Comparison of ENCODE assay signal across 20 mouse cellular contexts in genomic region chr16:30819342-30819741, GRCm38 (mm10).
DNase-seq lines count a peak whose midpoint lies in the region; ATAC-seq lines count a peak whose summit lies in the region.
"Had no signal": no experiment of that assay in that cellular context is flagged by ENCODE, and none has a peak within 500 bp of the region (broad histone marks: within the 10 kb centered on the region; RNA-seq: fewer than 3 reads in every experiment).

No protein-coding gene starts in this region.

- 0 out of 2 replicates have a peak overlapping the region, but pooled peaks have one; percentile 37 for H3K27ac ChIP-seq in heart, embryonic 10.5 days
- H3K27ac ChIP-seq in heart, embryonic 14.5 days (replicated peaks in 1 of 2; ENCODE audit: control insufficient read depth in 1 of 2, insufficient read depth in 1 of 2, low read depth in 2 of 2, low read length in 2 of 2): peak overlapping the region; percentile 42 to 49; a peak in 2 of 4 replicates
- H3K27ac ChIP-seq in kidney, embryonic 15.5 days: peak overlapping the region; percentile 70
- H3K27ac ChIP-seq in brown adipose tissue, adult 24 weeks (replicated peaks; ENCODE audit: low read depth, low read length): peak overlapping the region; percentile 79
- H3K27ac ChIP-seq: embryonic facial prominence, embryonic 13.5 days; forebrain, embryonic 12.5 days; hindbrain, embryonic 15.5 days had no signal

- no peak overlapping the region for H3K4me3 ChIP-seq in heart, embryonic 10.5 days
- H3K4me3 ChIP-seq in heart, embryonic 14.5 days (ENCODE audit: control insufficient read depth in 1 of 2, insufficient read depth in 1 of 2, low read depth in 1 of 2, low read length in 2 of 2): no peak overlapping the region
- H3K4me3 ChIP-seq in kidney, embryonic 15.5 days (replicated peaks): no peak overlapping the region
- H3K4me3 ChIP-seq in brown adipose tissue, adult 24 weeks (ENCODE audit: insufficient read depth, low read depth, low read length): no peak overlapping the region
- H3K4me3 ChIP-seq: embryonic facial prominence, embryonic 13.5 days; forebrain, embryonic 12.5 days; hindbrain, embryonic 15.5 days had no signal

- no peak overlapping the region for H3K9ac ChIP-seq in heart, embryonic 14.5 days (ENCODE audit: low read length)
- H3K9ac ChIP-seq in kidney, embryonic 15.5 days: no peak overlapping the region
- H3K9ac ChIP-seq: embryonic facial prominence, embryonic 13.5 days; forebrain, embryonic 12.5 days; forebrain, postnatal 0 days; hindbrain, embryonic 15.5 days had no signal

- no peak for DNase-seq in heart, embryonic 10.5 days (ENCODE audit: low spot score)
- no peak for DNase-seq in heart, postnatal 10 days
- no peak for DNase-seq in heart, postnatal 4 days
- DNase-seq in kidney, postnatal 10 days: no peak
- DNase-seq in cerebellum, postnatal 4 days (ENCODE audit: low spot score in 2 of 2): no peak
- DNase-seq: adrenal gland, postnatal 10 days; cerebellum, adult 11-12 months; cerebellum, adult 9-10 months; cerebellum, postnatal 25 days; forebrain, postnatal 0 days; gastrocnemius, postnatal 25 days; kidney, adult 2 months had no signal

- no peak for ATAC-seq in heart, embryonic 14.5 days (ENCODE audit: insufficient number of reproducible peaks, insufficient read depth, low FRiP score, low read depth)
- ATAC-seq in kidney, embryonic 15.5 days (replicated peaks; ENCODE audit: low FRiP score): no peak
- ATAC-seq: forebrain, postnatal 0 days; intestine, embryonic 16.5 days had no signal

- no peaks in the 10 kb centered on the region for H3K27me3 ChIP-seq in heart, embryonic 10.5 days (ENCODE audit: insufficient read depth, poor library complexity, severe bottlenecking)
- H3K27me3 ChIP-seq in heart, embryonic 14.5 days (ENCODE audit: control insufficient read depth, insufficient read depth, low read length): no peaks in the 10 kb centered on the region
- H3K27me3 ChIP-seq in kidney, embryonic 15.5 days: no peaks in the 10 kb centered on the region
- H3K27me3 ChIP-seq: embryonic facial prominence, embryonic 13.5 days; hindbrain, embryonic 15.5 days had no signal

- no peaks in the 10 kb centered on the region for H3K36me3 ChIP-seq in heart, embryonic 10.5 days
- no peaks in the 10 kb centered on the region for H3K36me3 ChIP-seq in heart, embryonic 14.5 days (ENCODE audit: control insufficient read depth, insufficient read depth, low read length)
- H3K36me3 ChIP-seq in kidney, embryonic 15.5 days: no peaks in the 10 kb centered on the region
- H3K36me3 ChIP-seq: embryonic facial prominence, embryonic 13.5 days; forebrain, embryonic 12.5 days; G1E; hindbrain, embryonic 15.5 days had no signal

- WGBS in heart, embryonic 10.5 days: 87% methylated on average over 4 of the region's 4 CpGs
- WGBS in heart, embryonic 14.5 days: 81% methylated on average over 4 of the region's 4 CpGs
- WGBS in kidney, embryonic 15.5 days: 82% methylated on average over 4 of the region's 4 CpGs

- H3K4me1 ChIP-seq in heart, embryonic 10.5 days: peaks cover 32% of the 10 kb centered on the region
- peaks cover 22 to 25% of the 10 kb centered on the region in 2 experiments for H3K4me1 ChIP-seq in heart, embryonic 14.5 days (ENCODE audit: control insufficient read depth in 2 of 2, insufficient read depth in 2 of 2, low read length in 2 of 2)
- peaks cover 41% of the 10 kb centered on the region for H3K4me1 ChIP-seq in kidney, embryonic 15.5 days
- peaks cover 36% of the 10 kb centered on the region for H3K4me1 ChIP-seq in brown adipose tissue, adult 24 weeks (ENCODE audit: control insufficient read depth, insufficient read depth, insufficient read length, low read length)

- H3K4me2 ChIP-seq in heart, embryonic 14.5 days (ENCODE audit: low read length): no peak overlapping the region
- H3K4me2 ChIP-seq in kidney, embryonic 15.5 days: no peak overlapping the region
- H3K4me2 ChIP-seq: embryonic facial prominence, embryonic 13.5 days; forebrain, embryonic 12.5 days; hindbrain, embryonic 15.5 days had no signal

- intact Hi-C loops in heart, postnatal 10 days (cut with DNase I): no loop called here

- H3K9me3 ChIP-seq in heart, embryonic 10.5 days: no peaks in the 10 kb centered on the region
- no peaks in the 10 kb centered on the region for H3K9me3 ChIP-seq in heart, embryonic 14.5 days (ENCODE audit: control insufficient read depth, low read length)
- no peaks in the 10 kb centered on the region for H3K9me3 ChIP-seq in kidney, embryonic 15.5 days (replicated peaks)
- H3K9me3 ChIP-seq: embryonic facial prominence, embryonic 13.5 days; forebrain, embryonic 12.5 days; G1E; hindbrain, embryonic 15.5 days had no signal
